14 mouse cellular contexts compared by ENCODE assay signal in genomic region chr11:73134222-73134621, GRCm38 (mm10). TPM values are rescaled to one million over a fixed set of nuclear protein-coding genes. Genes with fewer than 3 reads are reported as not detected.
A peak's percentile ranks its signal among the peaks of the same experiment; 100 is the strongest.
DNase-seq lines count a peak whose midpoint lies in the region; ATAC-seq and TF ChIP-seq lines count a peak whose summit lies in the region.
"Had no signal": no experiment of that assay in that cellular context is flagged by ENCODE, and none has a peak within 500 bp of the region (broad histone marks: within the 10 kb centered on the region; RNA-seq: fewer than 3 reads in every experiment).

No protein-coding gene starts in this region.

- H3K27ac ChIP-seq in heart, embryonic 11.5 days (ENCODE audit: low read depth, low read length), result no peak overlapping the region
- H3K27ac ChIP-seq in lung, embryonic 15.5 days, result no peak overlapping the region
- H3K27ac ChIP-seq in embryonic facial prominence, embryonic 12.5 days, result no peak overlapping the region
- no peak overlapping the region for H3K27ac ChIP-seq in liver, embryonic 15.5 days (replicated peaks)

- H3K36me3 ChIP-seq in heart, embryonic 11.5 days (ENCODE audit: control insufficient read depth, insufficient read depth, low read length), result no peaks in the 10 kb centered on the region
- H3K36me3 ChIP-seq in lung, embryonic 15.5 days, result peaks cover 17% of the 10 kb centered on the region; the same call in 1 of the 2 replicates
- peaks cover 18% of the 10 kb centered on the region; the same call in 1 of the 2 replicates for H3K36me3 ChIP-seq in embryonic facial prominence, embryonic 12.5 days
- peaks cover 33% of the 10 kb centered on the region for H3K36me3 ChIP-seq in liver, embryonic 15.5 days (replicated peaks)

- no peaks in the 10 kb centered on the region for H3K9me3 ChIP-seq in heart, embryonic 11.5 days (replicated peaks; ENCODE audit: control insufficient read depth, low read length)
- no peaks in the 10 kb centered on the region for H3K9me3 ChIP-seq in lung, embryonic 15.5 days
- H3K9me3 ChIP-seq in embryonic facial prominence, embryonic 12.5 days, result no peaks in the 10 kb centered on the region
- H3K9me3 ChIP-seq in liver, embryonic 15.5 days (replicated peaks), result no peaks in the 10 kb centered on the region

- H3K4me3 ChIP-seq in heart, embryonic 11.5 days (ENCODE audit: low read depth, low read length), result no peak overlapping the region
- H3K4me3 ChIP-seq in lung, embryonic 15.5 days, result no peak overlapping the region
- no peak overlapping the region for H3K4me3 ChIP-seq in lung, adult 2 months (replicated peaks; ENCODE audit: extremely low read depth, low read depth, low read length)
- H3K4me3 ChIP-seq in embryonic facial prominence, embryonic 12.5 days, result no peak overlapping the region
- peak overlapping the region; percentile 100 for H3K4me3 ChIP-seq in liver, embryonic 15.5 days (replicated peaks)

- WGBS in heart, embryonic 11.5 days (ENCODE audit: insufficient replicate concordance), result 92% methylated on average over 5 of the region's 5 CpGs
- 86% methylated on average over 5 of the region's 5 CpGs for WGBS in lung, embryonic 15.5 days
- WGBS in lung, adult 2 months, result 82% methylated on average over 5 of the region's 5 CpGs
- WGBS in embryonic facial prominence, embryonic 12.5 days, result 86% methylated on average over 5 of the region's 5 CpGs
- 83% methylated on average over 5 of the region's 5 CpGs for WGBS in liver, embryonic 15.5 days (ENCODE audit: insufficient replicate concordance)

- H3K4me2 ChIP-seq in heart, embryonic 11.5 days, result peak overlapping the region; percentile 36; the same call in 1 of the 2 replicates
- H3K4me2 ChIP-seq in lung, embryonic 15.5 days, result 0 out of 2 replicates have a peak overlapping the region, but pooled peaks have one; percentile 69
- H3K4me2 ChIP-seq in embryonic facial prominence, embryonic 12.5 days (replicated peaks), result 0 out of 2 replicates have a peak overlapping the region, but pooled peaks have one; percentile 6
- H3K4me2 ChIP-seq in liver, embryonic 15.5 days, result peak overlapping the region; percentile 74

- no peak for DNase-seq in heart, adult 8-10 months (ENCODE audit: low spot score)
- DNase-seq in lung, adult 2 months, result no peak
- DNase-seq in c-Kit-positive CD71-positive TER-119-positive erythroid progenitor cells, embryonic 14.5 days (ENCODE audit: low spot score), result no peak
- DNase-seq in frontal cortex, adult 2 months (ENCODE audit: extremely low spot score in 1 of 2, low spot score in 1 of 2), result no peak
- DNase-seq: adrenal gland, adult 8-10 months; heart, adult 18-20 months; kidney, adult 18-20 months; midbrain, embryonic 14.5 days had no signal

- no peaks in the 10 kb centered on the region for H3K27me3 ChIP-seq in heart, embryonic 11.5 days (ENCODE audit: control insufficient read depth, insufficient read depth, low read length)
- no peaks in the 10 kb centered on the region for H3K27me3 ChIP-seq in lung, embryonic 15.5 days
- no peaks in the 10 kb centered on the region for H3K27me3 ChIP-seq in embryonic facial prominence, embryonic 12.5 days
- no peaks in the 10 kb centered on the region for H3K27me3 ChIP-seq in liver, embryonic 15.5 days
- H3K27me3 ChIP-seq: Patski had no signal

- TF ChIP-seq CTCF in lung, adult 2 months (IDR thresholded peaks at IDR 0.05; ENCODE audit: insufficient read depth, low read length), result no peak

- TF ChIP-seq POLR2A in lung, adult 2 months (IDR thresholded peaks at IDR 0.05; ENCODE audit: borderline replicate concordance, extremely low read depth, low read depth, low read length), result no peak

- peaks cover 24% of the 10 kb centered on the region for H3K4me1 ChIP-seq in heart, embryonic 11.5 days (ENCODE audit: control insufficient read depth, insufficient read depth, low read length)
- H3K4me1 ChIP-seq in lung, embryonic 15.5 days, result peaks cover 38% of the 10 kb centered on the region
- peaks cover 3% of the 10 kb centered on the region; the same call in 1 of the 2 replicates for H3K4me1 ChIP-seq in lung, adult 2 months (ENCODE audit: control insufficient read depth, insufficient read depth, low read length)
- peaks cover 36% of the 10 kb centered on the region for H3K4me1 ChIP-seq in embryonic facial prominence, embryonic 12.5 days
- peaks cover 53% of the 10 kb centered on the region for H3K4me1 ChIP-seq in liver, embryonic 15.5 days (replicated peaks)

- no peak overlapping the region for H3K9ac ChIP-seq in heart, embryonic 11.5 days (ENCODE audit: low read depth, low read length)
- no peak overlapping the region for H3K9ac ChIP-seq in lung, embryonic 15.5 days
- H3K9ac ChIP-seq in embryonic facial prominence, embryonic 12.5 days, result no peak overlapping the region
- peak overlapping the region; percentile 21; the same call in 1 of the 2 replicates for H3K9ac ChIP-seq in liver, embryonic 15.5 days

- no peak for ATAC-seq in heart, embryonic 11.5 days (replicated peaks; ENCODE audit: insufficient number of reproducible peaks, low FRiP score, low TSS enrichment)
- no peak for ATAC-seq in lung, embryonic 15.5 days (ENCODE audit: borderline replicate concordance, extremely low read depth, low FRiP score, low TSS enrichment)
- no peak for ATAC-seq in embryonic facial prominence, embryonic 12.5 days (ENCODE audit: insufficient number of reproducible peaks, insufficient read depth, low FRiP score, low TSS enrichment)
- ATAC-seq in liver, embryonic 15.5 days (ENCODE audit: insufficient read depth), result no peak
- ATAC-seq: forebrain, embryonic 16.5 days; Patski had no signal

RNA-seq across cellular contexts. Expression of gene Haspin, which starts 3.9 kb away (rescaled TPM):
- 11.2 and 12.0 TPM in 2 replicates for polyA plus RNA-seq in heart, embryonic 11.5 days (2014; fragmentation: Nextera tagmentation; extraction: Ambion mirVana)
- total RNA-seq in heart, adult 8-10 months (2022), result under 1 TPM; 0.08 to 0.37 (median 0.14) TPM
- 20.7 and 21.0 TPM in 2 replicates for polyA plus RNA-seq in lung, embryonic 15.5 days (2015; fragmentation: Nextera tagmentation; extraction: Ambion mirVana)
- 0.41 and 0.70 TPM in 2 replicates for polyA plus RNA-seq in lung, adult 2 months (2012; rRNA removed)
- 18.2 and 18.4 TPM in 2 replicates for polyA plus RNA-seq in embryonic facial prominence, embryonic 12.5 days (2016; fragmentation: Nextera tagmentation; extraction: Ambion mirVana)
- 11.8 and 12.8 TPM in 2 replicates for polyA plus RNA-seq in liver, embryonic 15.5 days (2015; fragmentation: Nextera tagmentation; extraction: Ambion mirVana)
- polyA plus RNA-seq in frontal cortex, adult 2 months (2012; rRNA removed), result 0.15 and 0.24 TPM in 2 replicates

RNA-seq across cellular contexts. Expression of gene P2rx5, which starts 26.0 kb away (rescaled TPM):
- polyA plus RNA-seq in heart, embryonic 11.5 days (2014; fragmentation: Nextera tagmentation; extraction: Ambion mirVana), result 0.65 and 0.97 TPM in 2 replicates
- total RNA-seq in heart, adult 8-10 months (2022), result 10 to 100 TPM; 14.2 to 19.7 (median 16.6) TPM
- polyA plus RNA-seq in lung, embryonic 15.5 days (2015; fragmentation: Nextera tagmentation; extraction: Ambion mirVana), result 0.21 and 0.25 TPM in 2 replicates
- 3.2 and 5.5 TPM in 2 replicates for polyA plus RNA-seq in lung, adult 2 months (2012; rRNA removed)
- 0.42 and 0.60 TPM in 2 replicates for polyA plus RNA-seq in embryonic facial prominence, embryonic 12.5 days (2016; fragmentation: Nextera tagmentation; extraction: Ambion mirVana)
- 0.15 and 0.20 TPM in 2 replicates for polyA plus RNA-seq in liver, embryonic 15.5 days (2015; fragmentation: Nextera tagmentation; extraction: Ambion mirVana)
- 0.26 and 0.74 TPM in 2 replicates for polyA plus RNA-seq in frontal cortex, adult 2 months (2012; rRNA removed)
- polyA plus RNA-seq: midbrain, embryonic 14.5 days had no signal

RNA-seq across cellular contexts. Expression of gene Emc6, which starts 42.6 kb away (rescaled TPM):
- 94.3 and 112 TPM in 2 replicates for polyA plus RNA-seq in heart, embryonic 11.5 days (2014; fragmentation: Nextera tagmentation; extraction: Ambion mirVana)
- 10 to 100 TPM; 80.9 to 93.8 (median 89.9) TPM for total RNA-seq in heart, adult 8-10 months (2022)
- polyA plus RNA-seq in lung, embryonic 15.5 days (2015; fragmentation: Nextera tagmentation; extraction: Ambion mirVana), result 119 and 126 TPM in 2 replicates
- 47.9 and 55.4 TPM in 2 replicates for polyA plus RNA-seq in lung, adult 2 months (2012; rRNA removed)
- polyA plus RNA-seq in embryonic facial prominence, embryonic 12.5 days (2016; fragmentation: Nextera tagmentation; extraction: Ambion mirVana), result 99.7 and 104 TPM in 2 replicates
- polyA plus RNA-seq in liver, embryonic 15.5 days (2015; fragmentation: Nextera tagmentation; extraction: Ambion mirVana), result 73.0 and 73.6 TPM in 2 replicates
- polyA plus RNA-seq in frontal cortex, adult 2 months (2012; rRNA removed), result 63.0 and 66.5 TPM in 2 replicates

RNA-seq across cellular contexts. Expression of gene Tax1bp3, which starts 42.7 kb away (rescaled TPM):
- polyA plus RNA-seq in heart, embryonic 11.5 days (2014; fragmentation: Nextera tagmentation; extraction: Ambion mirVana), result 264 and 272 TPM in 2 replicates
- total RNA-seq in heart, adult 8-10 months (2022), result 10 to 100 TPM; 36.7 to 52.6 (median 46.8) TPM
- polyA plus RNA-seq in lung, embryonic 15.5 days (2015; fragmentation: Nextera tagmentation; extraction: Ambion mirVana), result 270 and 276 TPM in 2 replicates
- 109 and 123 TPM in 2 replicates for polyA plus RNA-seq in lung, adult 2 months (2012; rRNA removed)
- polyA plus RNA-seq in embryonic facial prominence, embryonic 12.5 days (2016; fragmentation: Nextera tagmentation; extraction: Ambion mirVana), result 206 and 211 TPM in 2 replicates
- polyA plus RNA-seq in liver, embryonic 15.5 days (2015; fragmentation: Nextera tagmentation; extraction: Ambion mirVana), result 29.6 and 32.7 TPM in 2 replicates
- polyA plus RNA-seq in frontal cortex, adult 2 months (2012; rRNA removed), result 23.9 and 24.6 TPM in 2 replicates

RNA-seq across cellular contexts. Expression of gene Itgae, which starts 43.8 kb away (rescaled TPM):
- polyA plus RNA-seq in heart, embryonic 11.5 days (2014; fragmentation: Nextera tagmentation; extraction: Ambion mirVana), result 0.31 and 0.34 TPM in 2 replicates
- under 1 TPM in 2 of 4 experiments, not detected in 2; 0.22 to 0.38 TPM for total RNA-seq in heart, adult 8-10 months (2022)
- 0.44 and 1.2 TPM in 2 replicates for polyA plus RNA-seq in lung, embryonic 15.5 days (2015; fragmentation: Nextera tagmentation; extraction: Ambion mirVana)
- polyA plus RNA-seq in lung, adult 2 months (2012; rRNA removed), result 3.8 and 4.3 TPM in 2 replicates
- 0.50 and 0.51 TPM in 2 replicates for polyA plus RNA-seq in embryonic facial prominence, embryonic 12.5 days (2016; fragmentation: Nextera tagmentation; extraction: Ambion mirVana)
- polyA plus RNA-seq in liver, embryonic 15.5 days (2015; fragmentation: Nextera tagmentation; extraction: Ambion mirVana), result 0.16 and 0.17 TPM in 2 replicates
- polyA plus RNA-seq in frontal cortex, adult 2 months (2012; rRNA removed), result 0.17 and 0.18 TPM in 2 replicates

Comparison
In these comparisons a context has a peak if more than half of its experiments do, and no peak if none do; other contexts are left out.
1. H3K4me2 ChIP-seq: peak in every context shown above with its lines; median percentile 74 in liver, embryonic 15.5 days; 69 in lung, embryonic 15.5 days; 36 in heart, embryonic 11.5 days; 6 in embryonic facial prominence, embryonic 12.5 days.